Mouse (Mus musculus): ENCODE data around the gene Thumpd3.

DNA sequence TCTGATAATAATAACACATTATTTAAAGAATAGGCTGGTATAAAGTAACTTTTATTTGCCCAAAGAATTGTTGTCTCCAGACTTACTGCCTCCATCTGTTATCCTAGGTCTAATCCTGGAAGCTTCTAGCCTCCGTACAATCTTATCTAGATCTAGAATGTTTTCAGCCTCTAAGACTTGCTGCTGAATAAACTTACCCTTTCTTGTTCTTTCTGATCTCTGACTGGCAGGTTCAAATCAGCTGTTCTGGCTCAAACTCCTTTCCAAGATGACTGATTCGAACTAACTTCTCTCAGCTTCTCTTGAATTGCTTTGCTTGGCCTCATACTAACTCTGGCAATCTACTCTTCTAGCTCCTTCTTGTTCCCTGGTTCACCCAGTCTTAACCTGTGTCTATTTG lies 5.7 kb upstream of the Thumpd3 start:
- TF ChIP-seq ZC3H11A (IDR thresholded peaks at IDR 0.05; ENCODE audit: borderline replicate concordance, low read depth, low read length) (no peak), HCFC1 (IDR thresholded peaks at IDR 0.05; ENCODE audit: borderline replicate concordance, insufficient read depth, low read length) (no peak)
